Mouse (Mus musculus): ENCODE measurements at regions not wholly inside any gene's neighbourhood (a gene's known extent, or its start where the extent isn't known, plus 50 kb on each side); places are given as distances from the start of the nearest gene placed in this dataset.

DNA sequence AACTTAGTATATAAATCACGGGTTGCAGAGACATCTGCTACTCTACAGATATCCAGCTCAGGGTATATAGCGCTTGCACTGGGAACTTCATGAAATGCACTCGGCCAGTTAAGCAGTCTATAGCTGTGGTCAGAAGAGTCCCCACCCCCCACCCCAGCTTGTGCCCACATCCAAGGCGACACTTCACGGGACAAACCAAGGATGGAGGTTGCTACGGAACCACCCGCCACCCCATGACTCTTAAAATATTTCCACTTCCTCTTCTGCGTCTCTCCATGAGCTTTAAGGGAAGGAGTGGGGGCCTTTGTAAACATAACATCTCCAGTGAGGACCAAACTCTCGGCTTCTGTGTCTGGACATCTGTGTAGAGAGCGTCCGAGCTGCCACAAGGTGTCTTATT, 469.5 kb upstream of the Fam19a5 start:
- Histone ChIP-seq H3K4me3 (ENCODE audit: low read length) (no peak overlapping the region), H3K27ac (ENCODE audit: low read length) (no peak overlapping the region), H3K36me3 (ENCODE audit: control insufficient read depth, insufficient read depth, low read length) (no peaks in the 10 kb centered on the region), H3K9me3 (ENCODE audit: control insufficient read depth, low read length) (no peaks in the 10 kb centered on the region), H3K4me1 (replicated peaks; ENCODE audit: control insufficient read depth, insufficient read depth, low read length) (no peaks in the 10 kb centered on the region), H3K9ac (ENCODE audit: low read length) (no peak overlapping the region), H3K27me3 (ENCODE audit: control insufficient read depth, insufficient read depth, low read depth, low read length) (no peaks in the 10 kb centered on the region), H3K4me2 (ENCODE audit: low read depth, low read length) (no peak overlapping the region)
- WGBS: 59% methylated on average over 11 of the region's 11 CpGs
- no peak for ATAC-seq (ENCODE audit: low read depth)

DNA sequence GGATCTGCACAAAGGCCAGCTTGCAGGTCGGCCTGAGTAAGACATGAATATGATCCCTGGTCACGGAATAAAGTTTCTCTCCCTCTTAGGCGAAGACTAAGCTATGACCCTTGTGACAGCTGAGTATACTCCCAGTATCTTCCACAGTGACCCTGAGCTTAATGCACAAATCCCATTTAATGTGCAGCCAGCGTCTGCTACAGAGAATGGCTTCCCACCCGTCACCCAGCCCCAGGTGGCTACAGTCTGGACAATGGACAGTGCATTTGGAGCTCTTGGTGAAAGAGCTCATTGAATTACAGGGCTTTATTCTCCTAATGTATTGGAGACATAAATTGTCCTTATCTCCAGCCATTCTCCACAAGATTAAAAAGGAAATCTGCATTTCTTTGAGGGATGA, 454.3 kb upstream of the Fam19a5 start:
- no peak overlapping the region for H3K9ac ChIP-seq (ENCODE audit: low read length)
- H3K4me3 ChIP-seq (ENCODE audit: low read length): no peak overlapping the region
- H3K4me1 ChIP-seq (replicated peaks; ENCODE audit: control insufficient read depth, insufficient read depth, low read length): no peaks in the 10 kb centered on the region
- ATAC-seq (ENCODE audit: low read depth): no peak
- H3K36me3 ChIP-seq (ENCODE audit: control insufficient read depth, insufficient read depth, low read length): no peaks in the 10 kb centered on the region
- 74% methylated on average over 5 of the region's 5 CpGs for WGBS
- no peaks in the 10 kb centered on the region for H3K27me3 ChIP-seq (ENCODE audit: control insufficient read depth, insufficient read depth, low read depth, low read length)
- no peaks in the 10 kb centered on the region for H3K9me3 ChIP-seq (ENCODE audit: control insufficient read depth, low read length)
- no peak overlapping the region for H3K27ac ChIP-seq (ENCODE audit: low read length)
- H3K4me2 ChIP-seq (ENCODE audit: low read depth, low read length): no peak overlapping the region

- H3K4me3 ChIP-seq (ENCODE audit: low read length): no peak overlapping the region
- H3K27ac ChIP-seq (ENCODE audit: low read length): peak overlapping the region; percentile 44; the same call in 1 of the 2 replicates
- peak; percentile 89 for ATAC-seq (ENCODE audit: low read depth)
- peaks cover 2% of the 10 kb centered on the region; the same call in 1 of the 2 replicates for H3K9me3 ChIP-seq (ENCODE audit: control insufficient read depth, low read length)
- H3K27me3 ChIP-seq (ENCODE audit: control insufficient read depth, insufficient read depth, low read depth, low read length): no peaks in the 10 kb centered on the region
- H3K36me3 ChIP-seq (ENCODE audit: control insufficient read depth, insufficient read depth, low read length): no peaks in the 10 kb centered on the region
- H3K4me1 ChIP-seq (replicated peaks; ENCODE audit: control insufficient read depth, insufficient read depth, low read length): no peaks in the 10 kb centered on the region
- no peak overlapping the region for H3K4me2 ChIP-seq (ENCODE audit: low read depth, low read length)
- 40% methylated on average over 7 of the region's 7 CpGs for WGBS
- H3K9ac ChIP-seq (ENCODE audit: low read length): no peak overlapping the region
These were observed 452.9 kb upstream of the Fam19a5 start for GRCm38 (mm10) chr15:87091048-87091777.

DNA sequence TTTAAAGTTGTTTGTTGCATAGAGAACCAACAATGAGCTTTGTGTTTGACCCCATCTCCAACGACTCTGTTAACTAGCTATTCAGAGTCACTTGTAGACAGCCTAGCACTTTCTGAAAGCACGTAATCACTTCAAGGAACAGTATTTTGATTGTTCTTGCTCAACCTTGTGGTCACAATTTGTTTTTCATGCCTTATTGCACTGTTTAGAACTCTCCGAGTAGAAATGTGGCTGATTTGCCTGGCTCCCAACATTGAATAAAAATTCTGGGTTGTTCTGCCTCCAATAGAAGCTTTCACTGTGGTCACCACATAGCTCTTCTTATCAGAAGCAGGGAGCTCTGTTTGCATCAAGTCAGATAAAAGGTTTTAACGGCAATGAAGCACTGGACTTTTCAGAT, 446.9 kb upstream of the Fam19a5 start:
- H3K4me1 ChIP-seq (replicated peaks; ENCODE audit: control insufficient read depth, insufficient read depth, low read length): no peaks in the 10 kb centered on the region
- peaks cover 2% of the 10 kb centered on the region for H3K9me3 ChIP-seq (ENCODE audit: control insufficient read depth, low read length)
- H3K36me3 ChIP-seq (ENCODE audit: control insufficient read depth, insufficient read depth, low read length): no peaks in the 10 kb centered on the region
- H3K4me3 ChIP-seq (ENCODE audit: low read length): no peak overlapping the region
- ATAC-seq (ENCODE audit: low read depth): no peak
- H3K27ac ChIP-seq (ENCODE audit: low read length): no peak overlapping the region
- no peaks in the 10 kb centered on the region for H3K27me3 ChIP-seq (ENCODE audit: control insufficient read depth, insufficient read depth, low read depth, low read length)
- 71% methylated on average over 4 of the region's 4 CpGs for WGBS
- H3K9ac ChIP-seq (ENCODE audit: low read length): no peak overlapping the region
- H3K4me2 ChIP-seq (ENCODE audit: low read depth, low read length): no peak overlapping the region

- no peak overlapping the region for H3K4me3 ChIP-seq (ENCODE audit: low read length)
- 68% methylated on average over 4 of the region's 4 CpGs for WGBS
- no peaks in the 10 kb centered on the region for H3K27me3 ChIP-seq (ENCODE audit: control insufficient read depth, insufficient read depth, low read depth, low read length)
- H3K36me3 ChIP-seq (ENCODE audit: control insufficient read depth, insufficient read depth, low read length): no peaks in the 10 kb centered on the region
- H3K4me2 ChIP-seq (ENCODE audit: low read depth, low read length): no peak overlapping the region
- peaks cover 5% of the 10 kb centered on the region for H3K9me3 ChIP-seq (ENCODE audit: control insufficient read depth, low read length)
- H3K4me1 ChIP-seq (replicated peaks; ENCODE audit: control insufficient read depth, insufficient read depth, low read length): no peaks in the 10 kb centered on the region
- H3K9ac ChIP-seq (ENCODE audit: low read length): no peak overlapping the region
- no peak overlapping the region for H3K27ac ChIP-seq (ENCODE audit: low read length)
- ATAC-seq (ENCODE audit: low read depth): no peak
These were observed 443.0 kb upstream of the Fam19a5 start for GRCm38 (mm10) chr15:87101146-87101545.

GRCm38 (mm10) chr15:87102211-87102610, 441.9 kb upstream of the Fam19a5 start:
- no peaks in the 10 kb centered on the region for H3K27me3 ChIP-seq (ENCODE audit: control insufficient read depth, insufficient read depth, low read depth, low read length)
- no peak overlapping the region for H3K9ac ChIP-seq (ENCODE audit: low read length)
- WGBS: 56% methylated on average over 4 of the region's 4 CpGs
- H3K9me3 ChIP-seq (ENCODE audit: control insufficient read depth, low read length): peaks cover 4% of the 10 kb centered on the region; the same call in 1 of the 2 replicates
- no peaks in the 10 kb centered on the region for H3K4me1 ChIP-seq (replicated peaks; ENCODE audit: control insufficient read depth, insufficient read depth, low read length)
- H3K27ac ChIP-seq (ENCODE audit: low read length): no peak overlapping the region
- no peak for ATAC-seq (ENCODE audit: low read depth)
- no peaks in the 10 kb centered on the region for H3K36me3 ChIP-seq (ENCODE audit: control insufficient read depth, insufficient read depth, low read length)
- no peak overlapping the region for H3K4me3 ChIP-seq (ENCODE audit: low read length)
- H3K4me2 ChIP-seq (ENCODE audit: low read depth, low read length): no peak overlapping the region

GRCm38 (mm10) chr15:87105951-87106350, 438.1 kb upstream of the Fam19a5 start:
- H3K36me3 ChIP-seq (ENCODE audit: control insufficient read depth, insufficient read depth, low read length): no peaks in the 10 kb centered on the region
- no peak overlapping the region for H3K4me2 ChIP-seq (ENCODE audit: low read depth, low read length)
- H3K9ac ChIP-seq (ENCODE audit: low read length): no peak overlapping the region
- no peak overlapping the region for H3K4me3 ChIP-seq (ENCODE audit: low read length)
- H3K9me3 ChIP-seq (ENCODE audit: control insufficient read depth, low read length): peaks cover 4% of the 10 kb centered on the region; the same call in 1 of the 2 replicates
- no peak for ATAC-seq (ENCODE audit: low read depth)
- H3K27me3 ChIP-seq (ENCODE audit: control insufficient read depth, insufficient read depth, low read depth, low read length): no peaks in the 10 kb centered on the region
- H3K27ac ChIP-seq (ENCODE audit: low read length): no peak overlapping the region
- WGBS: 67% methylated on average over 8 of the region's 8 CpGs
- H3K4me1 ChIP-seq (replicated peaks; ENCODE audit: control insufficient read depth, insufficient read depth, low read length): no peaks in the 10 kb centered on the region

- H3K4me2 ChIP-seq (ENCODE audit: low read depth, low read length): no peak overlapping the region
- ATAC-seq (ENCODE audit: low read depth): no peak
- no peak overlapping the region for H3K4me3 ChIP-seq (ENCODE audit: low read length)
- no peak overlapping the region for H3K9ac ChIP-seq (ENCODE audit: low read length)
- 59% methylated on average over 4 of the region's 4 CpGs for WGBS
- no peaks in the 10 kb centered on the region for H3K27me3 ChIP-seq (ENCODE audit: control insufficient read depth, insufficient read depth, low read depth, low read length)
- H3K27ac ChIP-seq (ENCODE audit: low read length): no peak overlapping the region
- H3K4me1 ChIP-seq (replicated peaks; ENCODE audit: control insufficient read depth, insufficient read depth, low read length): no peaks in the 10 kb centered on the region
- H3K9me3 ChIP-seq (ENCODE audit: control insufficient read depth, low read length): peaks cover 4% of the 10 kb centered on the region; the same call in 1 of the 2 replicates
- no peaks in the 10 kb centered on the region for H3K36me3 ChIP-seq (ENCODE audit: control insufficient read depth, insufficient read depth, low read length)
These were observed 436.4 kb upstream of the Fam19a5 start for GRCm38 (mm10) chr15:87107701-87108100.

- Histone ChIP-seq H3K9ac (ENCODE audit: low read length) (no peak overlapping the region), H3K4me1 (replicated peaks; ENCODE audit: control insufficient read depth, insufficient read depth, low read length) (no peaks in the 10 kb centered on the region), H3K4me2 (ENCODE audit: low read depth, low read length) (no peak overlapping the region), H3K36me3 (ENCODE audit: control insufficient read depth, insufficient read depth, low read length) (no peaks in the 10 kb centered on the region), H3K9me3 (ENCODE audit: control insufficient read depth, low read length) (peaks cover 4% of the 10 kb centered on the region; the same call in 1 of the 2 replicates), H3K4me3 (ENCODE audit: low read length) (no peak overlapping the region), H3K27me3 (ENCODE audit: control insufficient read depth, insufficient read depth, low read depth, low read length) (no peaks in the 10 kb centered on the region), H3K27ac (ENCODE audit: low read length) (no peak overlapping the region)
- WGBS: 76% methylated on average over 7 of the region's 7 CpGs
- no peak for ATAC-seq (ENCODE audit: low read depth)
These were observed 435.7 kb upstream of the Fam19a5 start for GRCm38 (mm10) chr15:87108411-87108810.

Measured in lung, embryonic 16.5 days (tissue).